Mouse (Mus musculus): ENCODE measurements around the gene Thtpa. TPM values are rescaled to one million over a fixed set of nuclear protein-coding genes. Genes with fewer than 3 reads are reported as not detected.
A peak's percentile ranks its signal among the peaks of the same experiment; 100 is the strongest.

Thtpa gene
- 12.8 and 13.8 TPM in 2 replicates for polyA plus RNA-seq (2012; rRNA removed)

DNA sequence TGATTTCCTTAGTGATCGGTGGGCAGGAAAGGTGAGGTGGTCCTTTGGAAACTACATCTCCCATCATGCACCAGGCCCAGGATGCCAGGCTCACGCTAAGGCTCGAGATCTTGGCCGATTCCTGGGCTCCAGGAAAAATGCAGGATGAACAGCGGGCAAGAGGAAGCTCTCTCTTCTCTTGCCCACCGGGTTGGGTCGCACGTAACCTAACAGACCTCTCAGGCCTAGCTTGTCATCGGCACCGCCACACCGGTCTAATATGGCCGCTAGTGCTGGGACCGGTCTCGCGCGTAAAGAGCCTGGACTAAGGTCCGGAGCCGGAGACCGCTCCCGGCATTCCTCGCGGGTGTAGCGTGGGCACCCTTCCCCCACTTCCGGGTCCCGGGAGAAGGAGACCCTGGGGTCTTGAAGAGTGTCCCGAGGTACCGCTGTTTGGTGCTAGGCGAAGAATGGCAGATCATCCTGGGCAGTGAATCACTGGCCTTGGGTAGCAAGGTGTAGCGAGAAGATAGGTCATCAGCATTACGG, at the start of gene Thtpa:
Thtpa (plus strand) TSS at position 81 of the 528 bp plus-strand sequence.
- H3K27ac ChIP-seq (ENCODE audit: insufficient read depth, low read length): peak within 1 kb of the TSS; percentile 99
- peak within 1 kb of the TSS; percentile 100 for H3K4me3 ChIP-seq (replicated peaks; ENCODE audit: insufficient read depth, low read depth, low read length)
- peak; percentile 85 to 90 for DNase-seq
- WGBS: 2% methylated on average over 30 of the region's 30 CpGs
- no peaks in the 10 kb centered on the region for H3K27me3 ChIP-seq (ENCODE audit: control insufficient read depth, insufficient read depth, low read length)
- H3K4me1 ChIP-seq (ENCODE audit: control insufficient read depth, insufficient read depth, low read length): peaks cover 20% of the 10 kb centered on the region
- TF ChIP-seq POLR2A (IDR thresholded peaks at IDR 0.05; ENCODE audit: borderline replicate concordance, insufficient read depth, low read length) (peak; percentile 58; the same call in 1 of the 2 replicates), CTCF (IDR thresholded peaks at IDR 0.05; ENCODE audit: borderline replicate concordance, insufficient read depth, low read depth, low read length) (no peak)

DNA sequence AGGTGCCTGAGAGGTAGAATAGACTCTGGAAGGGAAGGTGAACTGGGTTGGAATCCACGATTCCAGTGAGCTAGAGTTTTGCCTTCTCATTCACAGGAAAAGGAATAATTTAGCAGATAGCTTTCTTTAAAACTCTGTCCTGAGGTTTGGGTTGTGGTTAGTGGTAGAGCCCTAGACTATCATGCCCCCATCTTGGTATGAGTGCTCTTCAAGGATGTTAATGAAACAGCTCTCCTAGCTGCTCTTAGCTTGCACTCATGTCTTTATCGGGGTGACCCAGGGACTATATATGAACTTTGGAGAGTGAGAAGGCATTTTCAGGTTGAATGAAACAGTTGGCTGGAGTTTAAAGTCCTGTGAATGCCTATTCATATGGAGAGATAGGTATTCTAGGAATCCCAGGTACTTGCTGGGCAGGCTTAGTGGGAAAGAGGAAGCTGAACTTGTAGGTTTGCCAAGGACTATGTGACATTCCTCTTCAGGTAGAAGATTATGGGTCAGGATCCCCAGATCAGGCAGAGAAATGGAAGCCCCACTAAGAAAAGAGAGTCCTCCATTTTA, 46.5 kb upstream of the Thtpa start:
- no peak for DNase-seq
- no peak overlapping the region for H3K4me3 ChIP-seq (replicated peaks; ENCODE audit: insufficient read depth, low read depth, low read length)
- no peaks in the 10 kb centered on the region for H3K27me3 ChIP-seq (ENCODE audit: control insufficient read depth, insufficient read depth, low read length)
- H3K4me1 ChIP-seq (ENCODE audit: control insufficient read depth, insufficient read depth, low read length): peaks cover 7% of the 10 kb centered on the region
- no peak overlapping the region for H3K27ac ChIP-seq (ENCODE audit: insufficient read depth, low read length)
- 97% methylated on average over 2 of the region's 2 CpGs for WGBS
- no peak for TF ChIP-seq POLR2A (IDR thresholded peaks at IDR 0.05; ENCODE audit: borderline replicate concordance, insufficient read depth, low read length)
- no peak for TF ChIP-seq CTCF (IDR thresholded peaks at IDR 0.05; ENCODE audit: borderline replicate concordance, insufficient read depth, low read depth, low read length)

DNA sequence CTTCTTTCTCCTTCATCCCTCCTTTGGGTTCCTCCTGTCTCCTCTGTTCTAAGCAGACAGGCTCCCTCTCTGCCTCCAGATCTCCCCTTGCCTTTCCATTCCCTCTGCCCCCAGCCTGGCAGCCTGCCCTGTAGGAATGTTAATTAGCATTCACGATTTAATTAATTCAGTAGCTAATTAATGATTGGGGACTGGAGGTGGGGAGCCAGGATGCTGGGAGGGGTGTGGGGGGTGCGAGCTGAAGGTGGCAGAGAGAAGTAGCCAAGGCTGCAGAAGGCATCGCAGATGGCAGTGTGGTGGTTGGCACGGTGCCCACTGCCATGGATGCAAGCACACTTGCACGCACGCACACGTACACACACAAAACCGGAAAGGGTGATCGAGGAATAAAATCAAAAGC, 42.1 kb upstream of the Thtpa start:
- Histone ChIP-seq H3K4me1 (ENCODE audit: control insufficient read depth, insufficient read depth, low read length) (peaks cover 7% of the 10 kb centered on the region), H3K4me3 (replicated peaks; ENCODE audit: insufficient read depth, low read depth, low read length) (no peak overlapping the region), H3K27me3 (ENCODE audit: control insufficient read depth, insufficient read depth, low read length) (no peaks in the 10 kb centered on the region), H3K27ac (ENCODE audit: insufficient read depth, low read length) (peak overlapping the region; percentile 86)
- peak; percentile 94 to 95 for DNase-seq
- WGBS: 2% methylated on average over 9 of the region's 9 CpGs
- TF ChIP-seq POLR2A (IDR thresholded peaks at IDR 0.05; ENCODE audit: borderline replicate concordance, insufficient read depth, low read length) (no peak), CTCF (IDR thresholded peaks at IDR 0.05; ENCODE audit: borderline replicate concordance, insufficient read depth, low read depth, low read length) (no peak)

DNA sequence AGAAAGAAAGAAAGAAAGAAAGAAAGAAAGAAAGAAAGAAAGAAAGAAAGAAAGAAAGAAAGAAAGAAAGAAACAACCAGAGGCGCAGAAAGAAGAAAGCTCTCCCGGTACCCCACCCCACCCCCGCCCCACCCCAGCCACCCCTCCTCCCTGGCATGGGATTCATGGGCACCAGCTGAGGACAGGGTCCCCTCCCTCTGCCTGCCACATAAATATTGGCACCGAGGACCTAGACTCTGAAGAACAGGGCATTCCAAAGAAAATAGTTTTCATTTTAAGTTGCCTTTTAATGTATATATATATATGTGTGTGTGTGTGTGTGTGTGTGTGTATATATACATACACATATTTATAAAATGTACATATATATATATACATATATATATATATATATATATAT, 41.5 kb upstream of the Thtpa start:
- no peak for DNase-seq
- TF ChIP-seq CTCF (IDR thresholded peaks at IDR 0.05; ENCODE audit: borderline replicate concordance, insufficient read depth, low read depth, low read length) (no peak), POLR2A (IDR thresholded peaks at IDR 0.05; ENCODE audit: borderline replicate concordance, insufficient read depth, low read length) (no peak)
- no peak overlapping the region for H3K27ac ChIP-seq (ENCODE audit: insufficient read depth, low read length)
- peak overlapping the region; percentile 63 for H3K4me3 ChIP-seq (replicated peaks; ENCODE audit: insufficient read depth, low read depth, low read length)
- H3K27me3 ChIP-seq (ENCODE audit: control insufficient read depth, insufficient read depth, low read length): no peaks in the 10 kb centered on the region
- H3K4me1 ChIP-seq (ENCODE audit: control insufficient read depth, insufficient read depth, low read length): peaks cover 7% of the 10 kb centered on the region
- WGBS: 3% methylated on average over 4 of the region's 4 CpGs

DNA sequence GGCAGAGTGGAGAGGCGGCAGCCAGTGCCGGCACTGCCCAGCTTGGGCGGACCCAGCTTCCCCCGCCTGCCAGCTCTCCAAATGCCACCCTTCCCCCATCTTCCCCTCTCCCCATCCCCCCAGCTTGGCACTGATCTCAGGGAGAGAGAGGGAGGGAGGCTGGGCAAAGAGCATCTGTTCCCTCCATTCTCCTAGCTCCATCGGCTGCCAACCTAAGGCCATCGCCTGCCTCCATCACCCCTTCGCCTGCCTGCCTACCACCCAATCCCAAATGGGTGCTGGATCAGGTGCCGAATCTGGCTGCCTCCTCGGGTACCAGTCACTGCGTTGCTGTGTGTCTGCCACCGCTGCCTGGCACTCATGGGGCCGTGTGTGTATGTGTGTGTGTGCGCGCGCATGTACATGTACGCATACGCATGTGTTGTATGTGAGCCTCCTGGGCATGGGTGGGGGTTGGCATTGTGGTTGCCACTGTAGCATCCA, 40.8 kb upstream of the Thtpa start:
- 6% methylated on average over 15 of the region's 17 CpGs for WGBS
- Histone ChIP-seq H3K27me3 (ENCODE audit: control insufficient read depth, insufficient read depth, low read length) (no peaks in the 10 kb centered on the region), H3K4me3 (replicated peaks; ENCODE audit: insufficient read depth, low read depth, low read length) (peak overlapping the region; percentile 60), H3K27ac (ENCODE audit: insufficient read depth, low read length) (peak overlapping the region; percentile 95), H3K4me1 (ENCODE audit: control insufficient read depth, insufficient read depth, low read length) (peaks cover 7% of the 10 kb centered on the region)
- DNase-seq: peak; percentile 95 to 96
- TF ChIP-seq POLR2A (IDR thresholded peaks at IDR 0.05; ENCODE audit: borderline replicate concordance, insufficient read depth, low read length) (peak; percentile 32; the same call in 1 of the 2 replicates), CTCF (IDR thresholded peaks at IDR 0.05; ENCODE audit: borderline replicate concordance, insufficient read depth, low read depth, low read length) (no peak)

DNA sequence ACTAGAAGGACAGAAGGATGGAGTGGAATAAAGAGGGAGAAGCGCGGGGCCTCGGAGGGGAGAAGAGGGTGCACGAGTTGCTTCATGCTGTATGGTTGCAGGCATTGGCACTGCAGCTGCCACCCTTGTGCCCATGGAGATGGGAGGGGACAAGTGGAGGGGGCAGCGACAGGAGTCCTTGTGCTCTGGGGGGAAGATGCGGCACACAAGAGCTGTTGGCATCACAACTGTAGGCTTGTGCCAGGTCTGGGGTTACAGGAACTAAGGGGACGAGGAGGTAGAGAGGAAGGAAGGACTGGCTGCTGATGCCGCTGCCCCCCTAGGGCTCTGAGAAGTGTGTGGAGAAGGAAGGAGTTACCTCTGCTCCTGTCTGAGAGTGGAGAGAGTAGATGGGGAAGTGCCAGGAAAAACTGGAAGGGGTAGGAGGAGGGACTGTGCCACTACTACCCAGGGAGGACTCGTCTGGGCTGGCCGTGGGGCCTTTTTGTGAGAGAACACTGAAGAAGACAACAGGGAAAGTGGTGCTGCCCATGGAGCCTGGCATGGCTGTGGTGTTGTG, 40.3 kb upstream of the Thtpa start:
- Histone ChIP-seq H3K27me3 (ENCODE audit: control insufficient read depth, insufficient read depth, low read length) (no peaks in the 10 kb centered on the region), H3K4me1 (ENCODE audit: control insufficient read depth, insufficient read depth, low read length) (peaks cover 7% of the 10 kb centered on the region)
- 2% methylated on average over 10 of the region's 10 CpGs for WGBS

DNA sequence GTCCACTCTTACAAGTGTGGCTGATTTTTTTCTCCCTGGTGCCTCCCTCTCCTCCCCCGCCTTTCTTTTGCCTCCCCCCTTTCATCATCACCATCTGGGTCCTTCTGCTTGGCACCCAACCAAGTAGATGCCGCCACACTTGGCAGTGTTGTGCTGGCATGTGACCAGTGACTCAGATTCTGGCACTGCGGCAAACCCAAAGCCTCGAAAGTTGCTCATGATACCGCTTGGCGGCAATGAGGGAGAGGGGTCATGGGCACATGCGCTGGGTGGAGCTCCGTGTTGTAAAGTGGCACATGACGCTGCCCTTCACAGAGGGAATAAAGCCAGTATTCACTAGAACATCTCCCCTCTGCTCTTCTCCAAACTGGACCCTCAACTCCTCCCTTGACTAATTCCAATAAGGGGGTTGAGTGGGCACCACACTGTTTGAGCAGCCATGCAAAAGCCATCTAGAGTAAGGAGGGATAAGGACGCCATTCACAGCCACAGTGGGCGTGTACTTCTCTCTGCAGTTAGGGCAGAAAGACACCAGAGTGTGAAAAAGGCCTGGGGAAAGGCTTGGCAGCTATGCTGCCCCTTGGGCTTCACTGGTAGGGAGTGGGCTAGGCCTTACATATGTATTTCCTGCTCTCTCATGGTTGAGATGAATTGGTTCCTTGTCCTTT, 39.3 kb upstream of the Thtpa start:
- DNase-seq: peak; percentile 96 to 97
- Histone ChIP-seq H3K27ac (ENCODE audit: insufficient read depth, low read length) (peak overlapping the region; percentile 95), H3K4me3 (replicated peaks; ENCODE audit: insufficient read depth, low read depth, low read length) (peak overlapping the region; percentile 60), H3K27me3 (ENCODE audit: control insufficient read depth, insufficient read depth, low read length) (no peaks in the 10 kb centered on the region), H3K4me1 (ENCODE audit: control insufficient read depth, insufficient read depth, low read length) (peaks cover 12% of the 10 kb centered on the region)
- WGBS: 11% methylated on average over 11 of the region's 11 CpGs
- TF ChIP-seq CTCF (IDR thresholded peaks at IDR 0.05; ENCODE audit: borderline replicate concordance, insufficient read depth, low read depth, low read length) (peak; percentile 47; the same call in 1 of the 2 replicates), POLR2A (IDR thresholded peaks at IDR 0.05; ENCODE audit: borderline replicate concordance, insufficient read depth, low read length) (peak; percentile 51; the same call in 1 of the 2 replicates)

More for the DNA sequence above, 40.3 kb upstream of the Thtpa start:
- Histone ChIP-seq H3K27ac (ENCODE audit: insufficient read depth, low read length) (peak overlapping the region; percentile 95), H3K4me3 (replicated peaks; ENCODE audit: insufficient read depth, low read depth, low read length) (peak overlapping the region; percentile 60)
- DNase-seq: peak; percentile 86 to 88
- TF ChIP-seq POLR2A (IDR thresholded peaks at IDR 0.05; ENCODE audit: borderline replicate concordance, insufficient read depth, low read length) (no peak), CTCF (IDR thresholded peaks at IDR 0.05; ENCODE audit: borderline replicate concordance, insufficient read depth, low read depth, low read length) (no peak)
